Mouse (Mus musculus): ENCODE data around the gene Fam131b.
A peak's percentile ranks its signal among the peaks of the same experiment; 100 is the strongest.

The Fam131b gene

DNA sequence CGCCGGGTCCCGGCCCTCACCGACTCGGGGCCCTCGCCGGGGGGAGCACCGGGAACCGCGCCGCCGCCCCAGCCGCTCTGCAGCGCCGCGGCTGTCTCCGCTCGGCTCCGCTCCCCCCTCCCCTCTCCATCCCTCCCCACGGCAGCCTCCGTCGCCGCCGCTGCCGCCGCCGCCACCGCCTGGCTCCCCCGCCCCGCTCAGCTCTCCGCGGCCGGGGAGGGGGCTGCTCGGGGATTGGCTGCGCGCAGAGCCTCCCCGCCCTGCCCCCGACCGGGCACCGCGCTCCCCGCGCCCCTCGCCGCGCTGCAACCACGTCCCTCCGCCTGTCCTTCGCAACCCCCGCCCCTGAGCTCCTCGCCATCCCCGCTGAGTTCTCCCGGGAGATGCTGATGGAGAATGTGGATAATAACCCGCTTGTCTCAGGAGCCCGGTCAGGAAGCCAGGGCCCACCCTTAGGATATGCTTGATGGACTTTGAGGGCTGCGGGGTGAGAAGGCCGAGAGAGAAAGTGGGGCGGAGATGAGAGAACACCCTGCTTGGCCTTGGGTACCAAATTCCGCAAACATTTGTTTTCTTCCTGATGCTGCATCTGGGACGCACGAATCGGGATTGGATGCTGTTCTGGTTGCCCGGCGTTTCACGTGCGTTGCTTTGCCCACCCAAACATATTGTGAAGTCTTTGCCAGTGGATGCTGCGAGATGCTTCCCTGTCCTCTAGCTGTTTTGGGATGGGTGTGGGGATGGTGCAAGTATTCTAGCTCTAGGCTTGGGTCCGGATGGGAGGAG is at the start of gene Fam131b:
Gene Fam131b, minus strand, starts transcription at position 162 of the 786 bp plus-strand sequence.
- DNase-seq (ENCODE audit: low spot score), result peak; percentile 5

DNA sequence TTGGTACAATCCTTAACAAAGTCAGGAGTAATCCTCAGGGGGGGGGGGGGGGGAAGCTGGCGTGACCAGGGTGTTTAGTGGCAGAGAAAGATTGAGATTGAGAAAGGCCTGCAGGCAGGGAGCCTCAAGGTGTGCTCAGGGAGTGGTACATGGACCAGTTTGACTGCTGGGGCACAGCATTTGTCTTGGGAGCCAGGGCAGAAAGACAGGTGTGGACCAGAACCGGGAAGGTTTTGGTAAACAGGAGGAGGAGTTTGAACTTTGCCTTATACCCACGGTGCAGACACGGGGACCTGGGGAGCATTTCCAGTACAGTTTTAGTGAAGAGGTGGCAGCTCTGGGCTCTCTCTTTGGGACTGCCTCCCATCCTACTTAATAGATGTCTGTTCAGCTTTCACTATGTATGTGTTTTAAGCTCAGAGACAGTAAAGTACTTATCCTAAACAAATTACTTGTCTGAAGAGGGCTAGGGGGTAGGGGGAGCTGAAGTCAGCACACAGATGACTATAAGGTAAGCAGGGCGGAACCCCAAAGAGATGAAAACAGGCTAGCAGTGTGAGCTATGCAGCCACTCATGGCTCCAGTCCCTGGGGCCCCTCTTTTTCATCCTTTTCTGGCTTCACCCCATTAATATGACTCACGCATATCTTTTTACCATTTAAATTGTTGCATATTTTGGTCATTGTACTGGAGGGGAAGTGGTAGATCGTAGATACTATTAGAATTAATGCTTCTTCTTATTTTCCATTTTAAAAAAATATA is 49.4 kb upstream of the Fam131b start:
- DNase-seq (ENCODE audit: low spot score), result no peak

DNA sequence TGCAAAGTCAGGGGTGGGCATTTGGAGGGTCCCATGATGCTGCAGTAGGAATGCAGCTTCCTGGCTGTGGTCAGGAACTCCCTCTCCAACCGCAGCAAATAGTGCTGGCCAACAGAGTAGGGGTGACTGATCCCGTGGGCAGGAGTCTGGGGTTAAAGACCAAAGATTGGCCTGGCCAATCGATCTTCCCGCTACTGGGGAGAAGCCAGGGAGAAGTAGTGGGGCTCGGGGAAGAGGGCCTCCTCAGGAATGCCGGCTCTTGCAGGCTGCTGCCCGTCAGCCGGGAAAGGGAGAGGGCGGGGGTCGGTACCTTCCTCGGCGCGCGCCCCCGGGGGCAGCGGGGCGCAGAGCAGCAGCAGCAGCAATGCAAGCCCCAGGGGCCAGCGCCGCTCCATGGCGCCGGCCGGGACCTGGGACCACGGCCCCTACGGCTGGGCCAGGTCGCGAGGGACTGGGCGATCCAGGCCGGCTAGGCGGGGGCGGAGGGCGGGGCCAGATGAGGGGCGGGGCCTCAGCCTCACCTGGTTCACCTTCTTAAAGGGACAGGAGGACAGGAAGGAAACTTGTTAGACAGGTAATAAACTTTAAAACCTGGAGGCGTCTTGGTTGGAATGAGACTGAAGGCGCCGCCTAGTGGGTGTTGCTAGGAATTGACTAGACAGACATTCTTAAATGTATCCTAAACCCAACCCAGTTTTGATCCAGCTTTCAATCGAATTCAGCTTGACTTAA is 48.5 kb upstream of the Fam131b start, which contains the start of gene Epha1:
Gene Epha1, minus strand, starts transcription at position 453 of the 732 bp plus-strand sequence.
- no peak for DNase-seq (ENCODE audit: low spot score)

DNA sequence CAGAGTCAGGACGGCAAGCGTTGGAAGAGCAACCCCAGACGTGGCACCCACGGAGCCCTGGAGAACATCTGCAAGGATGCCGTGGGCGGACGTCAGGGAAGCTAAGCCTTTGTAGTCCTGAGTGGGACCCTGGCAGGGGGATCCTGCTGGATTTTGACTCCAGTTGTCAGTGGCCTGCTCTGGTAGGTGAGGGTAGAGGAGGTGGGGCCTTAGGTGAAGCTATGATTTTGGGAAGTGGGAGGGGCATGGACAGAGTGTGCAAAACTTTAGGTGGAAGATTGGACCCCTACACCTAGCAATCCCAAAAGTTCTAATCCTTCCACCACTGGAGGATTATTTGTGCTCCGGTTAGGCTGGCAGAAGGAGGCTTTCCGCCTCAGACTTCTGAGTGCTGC is 48.0 kb upstream of the Fam131b start:
- DNase-seq (ENCODE audit: low spot score), result no peak

DNA sequence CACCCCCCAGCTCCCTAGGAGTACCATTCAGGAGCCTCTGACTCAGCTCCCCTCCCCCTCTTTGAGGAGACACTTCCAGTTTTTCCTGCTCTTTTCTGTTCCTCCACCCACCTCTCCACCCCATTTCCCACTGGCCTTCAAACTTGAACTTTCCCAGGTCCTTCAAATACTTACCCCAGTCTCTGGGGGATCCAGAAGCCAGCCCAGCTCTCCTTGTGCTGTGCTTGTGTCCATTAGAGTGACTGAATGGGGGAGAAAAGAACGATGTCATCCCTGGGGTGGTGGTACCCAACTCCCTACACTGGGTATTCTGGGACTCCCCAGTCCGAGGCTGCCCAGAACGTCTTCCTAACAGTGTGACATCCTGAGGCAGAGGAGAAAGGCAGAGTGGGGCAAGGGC is 47.6 kb upstream of the Fam131b start:
- DNase-seq (ENCODE audit: low spot score), result no peak

DNA sequence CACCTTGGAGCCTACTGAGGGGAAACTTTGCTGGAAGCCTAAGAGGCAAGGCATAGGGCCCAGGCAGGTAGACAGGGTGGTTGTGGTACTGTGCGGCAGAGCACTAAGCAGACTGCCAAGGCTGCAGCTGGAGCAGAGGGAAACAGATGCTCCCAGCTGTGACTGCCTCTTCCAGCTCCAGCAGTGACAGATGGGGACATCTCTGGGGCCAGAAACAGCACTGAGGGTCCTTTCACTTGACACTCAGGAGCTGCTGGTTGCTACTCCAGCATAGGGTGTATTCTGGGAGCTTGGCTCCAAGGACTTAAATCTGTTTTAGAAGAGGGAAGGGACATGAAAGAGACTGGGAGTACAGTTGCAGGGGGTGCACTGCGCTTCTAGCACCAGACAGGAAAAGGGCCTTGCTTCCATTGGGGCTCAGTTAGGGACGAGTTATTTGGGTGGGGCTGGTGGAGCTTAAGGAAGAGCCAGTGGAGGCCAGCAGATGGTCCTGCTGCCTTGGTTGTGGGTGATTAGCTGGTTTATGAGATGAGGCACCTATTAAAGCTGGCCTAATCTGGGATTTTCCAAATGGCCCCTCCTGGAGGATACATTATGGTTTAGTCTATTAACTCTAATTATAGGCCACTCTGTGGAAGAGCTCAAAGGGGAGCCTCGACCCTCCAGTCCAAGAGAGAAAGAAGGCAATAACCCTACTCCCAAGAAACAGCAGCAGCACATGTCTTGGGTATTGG is 46.4 kb upstream of the Fam131b start:
- no peak for DNase-seq (ENCODE audit: low spot score)

DNA sequence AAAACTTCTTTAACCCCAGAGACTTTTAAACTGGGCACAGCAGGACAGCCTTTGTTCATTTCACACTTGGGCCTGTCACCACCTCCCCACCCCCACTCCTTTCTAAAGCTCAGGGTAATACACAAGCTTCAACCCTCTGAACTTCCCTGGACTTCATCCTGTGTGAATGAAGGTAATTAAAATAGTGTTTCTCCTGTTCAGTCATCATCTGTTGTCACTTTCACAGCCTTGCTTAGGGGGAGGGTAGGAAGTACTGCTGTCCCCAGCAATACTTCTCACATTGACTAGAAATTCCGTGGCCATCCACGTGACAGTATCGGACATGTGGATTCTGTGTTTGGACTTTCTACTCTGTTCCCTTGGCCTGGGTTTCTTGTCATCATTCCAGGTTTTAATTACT is 45.4 kb upstream of the Fam131b start:
- no peak for DNase-seq (ENCODE audit: low spot score)

DNA sequence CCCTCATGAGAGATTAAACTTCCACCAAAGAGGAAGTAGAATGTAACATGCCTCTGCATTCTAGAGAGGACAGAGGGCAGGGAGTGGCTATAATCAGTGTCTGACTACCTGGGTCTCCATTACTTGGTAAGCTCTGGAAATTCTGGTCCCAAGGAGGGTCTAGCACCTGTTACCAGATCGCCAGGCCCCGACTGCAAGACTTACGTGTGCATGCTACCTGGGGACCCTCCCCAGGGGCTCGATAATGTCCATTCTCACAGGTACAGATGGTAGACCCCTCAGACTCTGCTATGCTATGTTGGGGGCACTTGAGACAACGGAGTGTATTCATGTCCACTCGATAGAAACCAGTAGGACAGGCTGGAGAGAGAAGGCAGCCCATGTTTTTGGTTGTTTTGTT is 40.8 kb upstream of the Fam131b start:
- DNase-seq (ENCODE audit: low spot score), result no peak

DNA sequence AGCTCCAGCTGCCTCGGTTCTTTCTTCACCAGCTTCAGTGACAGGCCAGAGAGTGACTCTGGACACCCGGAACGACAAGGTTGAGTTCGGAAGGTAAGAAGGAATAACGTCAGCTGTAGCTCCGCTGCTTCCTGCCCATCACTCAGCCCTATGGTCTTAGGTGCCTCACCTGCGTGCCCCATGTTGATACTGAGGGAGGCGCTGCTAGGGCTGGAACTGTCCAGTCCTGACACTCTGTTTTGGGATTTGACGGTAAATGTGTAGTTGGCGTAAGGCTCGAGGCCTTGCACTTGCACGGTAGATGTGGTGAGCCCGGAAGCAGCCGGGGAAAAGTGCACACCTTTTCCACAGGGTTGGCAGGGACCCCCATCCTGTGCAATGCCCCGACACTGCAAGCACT is 40.2 kb upstream of the Fam131b start:
- no peak for DNase-seq (ENCODE audit: low spot score)

DNA sequence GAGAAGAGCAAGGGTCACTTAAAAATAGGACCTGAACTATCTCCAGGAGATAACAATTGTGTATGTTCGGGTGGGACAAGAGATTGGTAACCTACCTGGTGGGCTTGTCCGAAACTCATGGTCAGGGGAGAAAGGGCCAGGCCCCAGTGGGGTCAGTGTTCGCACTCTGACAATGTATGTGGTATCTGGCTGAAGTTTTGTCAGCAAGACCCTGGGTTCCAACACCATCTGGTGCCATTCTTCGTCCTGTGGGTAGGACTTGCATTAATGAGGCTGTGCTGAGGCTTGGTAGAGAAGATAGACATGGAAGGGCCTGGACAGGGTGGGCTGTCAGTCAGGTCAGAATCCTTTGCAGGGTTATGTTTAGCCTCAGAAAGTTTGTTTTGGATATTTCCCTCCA is 39.6 kb upstream of the Fam131b start:
- no peak for DNase-seq (ENCODE audit: low spot score)

DNA sequence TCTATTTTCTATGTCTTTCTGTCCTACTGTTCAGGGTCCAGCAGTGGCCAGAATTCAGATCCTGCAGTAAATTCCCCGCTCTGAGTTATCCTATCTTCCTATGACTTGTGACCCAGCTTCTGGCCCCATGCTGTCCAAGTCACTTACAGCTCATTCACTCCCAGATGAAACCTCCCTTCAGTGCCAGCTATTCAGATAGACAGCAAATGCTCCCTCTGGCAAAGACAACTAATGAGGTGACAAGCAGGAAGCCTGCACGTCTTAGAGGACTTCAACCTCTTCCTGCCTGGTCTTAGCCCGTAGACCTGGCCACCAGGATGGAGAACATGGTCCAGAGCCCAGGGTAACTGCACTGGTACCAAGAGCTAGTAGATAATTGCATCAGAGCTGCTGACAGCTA is 38.5 kb upstream of the Fam131b start:
- DNase-seq (ENCODE audit: low spot score), result no peak

DNA sequence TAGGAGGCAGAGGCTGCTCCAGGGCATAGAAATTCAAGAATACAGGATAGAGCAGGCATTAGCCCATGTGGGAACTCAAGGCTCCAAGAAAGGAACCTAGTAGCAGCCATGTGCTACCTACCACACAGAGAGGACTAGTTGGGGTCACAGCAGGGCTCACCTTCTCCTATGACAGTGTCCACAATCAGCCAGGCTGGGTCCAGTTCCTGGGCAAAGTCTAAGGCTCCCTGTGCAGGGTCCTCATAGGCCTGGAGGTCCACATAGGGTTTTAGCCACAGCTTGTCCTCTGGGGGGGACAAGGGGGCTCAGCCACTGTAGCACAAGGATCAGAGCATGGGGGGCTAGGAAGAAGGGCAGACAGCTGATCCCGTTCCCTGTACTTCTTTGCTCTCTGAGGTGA is 38.1 kb upstream of the Fam131b start:
- no peak for DNase-seq (ENCODE audit: low spot score)

DNA sequence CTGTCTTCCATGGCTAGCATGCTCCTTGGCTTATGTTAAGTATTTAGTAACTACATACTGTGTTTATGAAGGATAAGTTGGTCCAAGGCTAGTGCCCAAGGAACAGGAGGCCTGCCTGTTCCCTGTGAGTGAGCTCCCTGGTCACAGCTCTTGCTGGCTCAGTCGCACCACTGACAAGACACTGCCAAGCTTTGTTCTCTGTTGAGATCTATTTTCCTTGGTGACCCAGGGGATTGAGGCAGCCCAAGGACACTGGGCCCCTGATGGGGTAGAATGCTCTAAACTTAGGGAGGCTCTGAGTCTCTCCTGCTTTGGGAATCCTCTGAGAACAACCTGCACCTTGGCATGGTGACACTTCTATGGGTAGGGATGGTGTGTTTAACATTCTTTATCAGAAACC is 37.6 kb upstream of the Fam131b start:
- no peak for DNase-seq (ENCODE audit: low spot score)

DNA sequence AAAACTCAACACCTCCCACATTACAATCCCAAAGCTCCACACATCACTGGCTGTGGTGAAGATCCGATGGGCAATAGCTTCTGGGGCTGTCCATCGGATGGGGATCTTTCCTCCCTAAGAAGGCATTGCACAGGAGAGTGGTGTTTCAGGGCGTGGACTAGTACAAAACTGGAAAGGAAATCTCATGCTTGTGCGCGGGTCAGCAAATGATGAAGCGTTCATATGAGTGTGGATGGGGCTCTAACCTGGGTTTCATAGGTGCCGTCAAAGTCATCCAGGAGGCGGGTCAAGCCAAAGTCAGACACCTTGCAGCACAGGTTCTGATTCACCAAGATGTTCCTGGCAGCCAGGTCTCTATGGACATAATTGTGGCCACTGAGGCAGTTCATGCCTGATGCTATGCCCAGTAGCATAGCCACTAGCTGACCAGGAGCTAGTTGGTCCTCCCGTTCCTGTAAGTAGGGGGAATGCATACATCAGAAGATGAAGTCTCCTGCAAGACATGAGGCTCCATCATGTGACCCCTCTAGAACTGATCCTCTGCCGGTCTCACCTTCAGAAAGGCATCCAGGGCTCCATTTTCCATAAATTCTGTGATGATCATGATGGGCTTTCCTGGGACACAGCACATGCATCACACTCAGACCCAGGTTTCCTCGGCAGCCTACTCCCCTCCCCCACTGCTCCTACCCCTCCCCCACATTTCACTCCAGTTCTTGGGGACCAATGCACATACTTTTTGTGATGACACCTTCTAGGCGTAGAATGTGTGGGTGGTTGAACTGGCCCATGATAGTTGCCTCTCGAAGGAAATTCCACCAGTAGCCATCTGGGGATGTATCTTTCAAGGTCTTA is 36.8 kb upstream of the Fam131b start:
- DNase-seq (ENCODE audit: low spot score), result no peak

DNA sequence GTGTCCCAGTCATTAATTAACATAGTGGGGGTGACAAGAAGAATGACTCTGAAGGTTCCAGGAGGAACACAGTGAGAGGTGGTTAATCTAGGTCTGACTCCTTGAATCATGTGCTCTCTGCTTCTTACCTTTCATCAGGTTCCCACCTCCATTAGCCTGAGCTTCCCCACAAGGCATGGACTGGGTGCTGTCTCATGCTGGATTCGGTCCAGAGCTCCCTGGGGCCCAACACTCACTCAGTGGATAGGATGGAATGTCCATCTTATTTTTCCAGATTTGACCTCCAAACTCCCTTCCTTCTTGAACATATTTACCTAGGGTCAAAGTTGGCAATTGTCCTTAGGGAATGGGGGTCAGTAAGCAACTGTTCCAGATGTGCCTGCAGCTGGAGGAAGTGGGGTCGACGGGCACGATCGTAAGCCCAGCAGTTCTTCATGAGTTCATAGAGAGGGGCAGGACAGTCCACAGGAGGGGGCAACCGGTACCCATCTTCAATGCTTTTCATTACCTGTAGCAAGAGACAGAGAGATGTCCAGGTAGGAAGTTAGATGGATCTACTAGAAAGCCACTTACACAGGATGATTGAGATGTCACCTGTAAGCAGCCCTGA is 35.9 kb upstream of the Fam131b start:
- no peak for DNase-seq (ENCODE audit: low spot score)

DNA sequence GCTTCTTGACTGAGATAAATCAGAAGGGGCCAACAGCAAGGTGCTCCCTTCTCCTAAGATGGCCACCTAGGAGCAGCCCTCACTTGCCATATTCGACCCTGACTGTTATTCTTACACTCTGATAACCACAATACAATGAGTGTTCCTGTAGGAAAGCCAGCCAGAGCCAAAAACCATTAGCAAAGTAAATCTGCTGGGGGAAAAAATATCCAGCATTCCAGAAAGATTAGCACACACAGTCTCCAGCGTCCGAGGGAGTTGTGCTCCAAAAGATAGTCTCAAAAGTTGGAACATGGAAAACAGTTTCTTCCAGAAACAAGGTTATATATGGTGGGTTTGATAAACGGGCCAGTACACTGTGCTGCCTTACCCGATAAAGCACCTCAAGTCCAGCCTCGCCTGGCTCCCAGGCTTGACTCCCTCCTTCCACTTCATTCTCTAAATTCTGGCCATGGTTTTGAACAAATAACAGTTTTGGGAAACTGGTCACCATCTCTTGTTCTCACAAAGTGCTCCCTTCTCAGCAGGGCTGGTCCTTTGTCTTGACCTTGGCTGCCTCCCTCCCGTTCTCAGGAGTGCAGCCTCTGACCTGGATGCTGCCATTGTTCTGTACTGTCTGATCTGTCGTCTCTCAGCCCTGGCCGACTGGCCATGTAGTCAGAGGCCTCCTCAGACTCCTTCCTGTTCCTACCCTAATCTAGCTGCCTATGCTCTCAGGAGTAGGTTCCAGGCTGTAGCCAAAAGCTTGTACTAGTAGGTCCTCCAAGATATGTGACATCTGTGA is 35.1 kb upstream of the Fam131b start:
- no peak for DNase-seq (ENCODE audit: low spot score)

DNA sequence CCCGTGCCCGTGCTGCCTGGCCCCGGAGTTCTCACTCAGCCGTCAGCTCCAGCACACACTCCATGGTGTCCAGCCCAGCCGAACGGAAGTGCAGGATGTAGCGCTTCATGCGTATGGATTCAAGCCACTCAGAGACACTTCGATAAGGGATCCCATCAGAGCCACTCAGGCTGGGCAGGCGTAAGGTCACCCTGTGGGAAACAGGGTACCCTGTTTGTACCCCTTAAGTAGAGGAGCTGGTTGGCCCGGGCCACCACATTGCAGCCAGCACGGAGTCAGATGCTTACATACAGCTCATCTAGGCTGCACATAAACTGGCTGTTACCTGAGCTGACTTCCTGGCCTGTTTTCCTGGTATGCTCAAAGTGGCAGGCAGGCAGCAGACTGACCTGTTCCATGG is 34.5 kb upstream of the Fam131b start:
- DNase-seq (ENCODE audit: low spot score), result no peak

DNA sequence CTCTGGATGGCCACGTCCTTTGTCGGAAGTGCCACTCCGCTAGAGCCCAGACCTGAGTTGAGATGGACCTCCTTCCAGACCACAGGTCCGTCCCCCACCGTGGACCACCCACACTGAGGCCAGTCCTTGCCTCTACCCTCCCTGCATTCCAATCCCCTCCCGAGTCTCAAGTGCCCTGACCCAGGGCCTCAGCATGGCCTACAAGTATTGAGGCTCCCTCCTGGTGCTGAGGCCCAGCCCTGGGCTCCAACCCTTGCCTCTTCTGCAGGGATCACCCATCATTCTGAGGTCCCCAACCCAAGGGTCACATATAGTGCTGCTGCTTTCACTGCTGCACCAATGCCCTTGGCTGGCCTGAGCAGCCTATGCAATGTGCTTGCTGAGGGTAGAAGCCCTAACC is 33.5 kb upstream of the Fam131b start:
- DNase-seq (ENCODE audit: low spot score), result no peak

DNA sequence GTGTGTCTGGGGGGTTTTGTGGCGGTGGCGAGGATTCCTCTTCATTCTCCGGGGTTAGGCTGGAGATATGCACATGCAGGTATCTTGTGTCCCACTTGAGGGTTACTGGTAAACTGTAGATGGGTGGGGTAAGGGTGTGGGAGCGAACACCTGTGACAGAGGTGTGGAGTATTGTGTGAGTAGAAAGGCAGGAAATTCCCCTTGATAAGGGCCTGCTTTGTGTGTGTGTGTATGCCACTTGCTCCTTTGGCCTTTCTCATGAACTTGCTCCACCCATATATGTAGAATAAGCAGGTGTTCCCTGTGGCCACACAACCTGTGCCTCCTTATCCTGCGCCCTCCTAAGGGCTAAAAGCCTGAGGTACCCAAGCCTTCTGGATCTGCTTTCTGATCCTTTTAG is 32.5 kb upstream of the Fam131b start:
- DNase-seq (ENCODE audit: low spot score), result no peak
